Mouse (Mus musculus): ENCODE results near the gene Serinc2. TPM values are rescaled to one million over a fixed set of nuclear protein-coding genes. Genes with fewer than 3 reads are reported as not detected.
A peak's percentile ranks its signal among the peaks of the same experiment; 100 is the strongest.

The Serinc2 gene
- polyA plus RNA-seq, 2 experiments, result 0.23 to 0.48 TPM

DNA sequence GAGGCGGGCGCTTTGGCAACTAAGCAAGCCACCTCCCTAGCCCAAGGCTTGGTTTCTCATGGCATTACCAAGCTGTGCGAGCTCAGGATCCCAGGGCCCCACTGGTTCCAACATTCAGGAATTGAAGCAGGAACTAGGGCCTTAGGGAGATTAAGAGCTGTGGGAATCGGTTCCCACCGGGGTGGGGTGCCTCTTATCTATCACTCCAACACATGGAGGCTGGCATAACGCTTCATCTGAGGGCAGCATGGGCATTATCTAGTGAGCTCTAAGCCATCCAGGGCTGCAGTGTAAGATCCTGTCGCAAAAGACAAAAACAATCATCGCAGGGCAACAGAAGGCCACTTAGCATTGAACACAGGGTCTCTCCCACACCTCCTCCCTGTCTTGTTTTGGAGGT is 15.5 kb upstream of the Serinc2 start:
- peak; percentile 63 to 73 (median 70) for DNase-seq (ENCODE audit: low read depth in 3 of 3, low spot score in 3 of 3)
- peaks cover 40 to 49% of the 10 kb centered on the region in 2 experiments for H3K4me1 ChIP-seq (replicated peaks; ENCODE audit: control insufficient read depth in 2 of 2, insufficient read depth in 2 of 2, low read length in 1 of 2)
- WGBS (ENCODE audit: insufficient replicate concordance), result 32% methylated on average over 8 of the region's 8 CpGs
- H3K27me3 ChIP-seq (ENCODE audit: control insufficient read depth, insufficient read depth, low read length), result no peaks in the 10 kb centered on the region
- H3K36me3 ChIP-seq (replicated peaks; ENCODE audit: control insufficient read depth, insufficient read depth, low read depth), result no peaks in the 10 kb centered on the region
- peak overlapping the region; percentile 91 for H3K27ac ChIP-seq
- peak; percentile 33 for ATAC-seq (ENCODE audit: insufficient read depth)
- H3K4me2 ChIP-seq (ENCODE audit: low read depth), result peak overlapping the region; percentile 69
- TF ChIP-seq CTCF (IDR thresholded peaks at IDR 0.05; ENCODE audit: low read depth) (no peak), EP300 (IDR thresholded peaks at IDR 0.05; ENCODE audit: low read depth) (peak; percentile 79)
- peak overlapping the region in 1 of 2 experiments; percentile 49; a peak in 2 of 4 replicates for H3K4me3 ChIP-seq (ENCODE audit: insufficient read depth in 1 of 2, low read depth in 2 of 2, low read length in 2 of 2)
- no peaks in the 10 kb centered on the region for H3K9me3 ChIP-seq (ENCODE audit: control insufficient read depth, low read length)
- H3K9ac ChIP-seq (replicated peaks), result peak overlapping the region; percentile 81

DNA sequence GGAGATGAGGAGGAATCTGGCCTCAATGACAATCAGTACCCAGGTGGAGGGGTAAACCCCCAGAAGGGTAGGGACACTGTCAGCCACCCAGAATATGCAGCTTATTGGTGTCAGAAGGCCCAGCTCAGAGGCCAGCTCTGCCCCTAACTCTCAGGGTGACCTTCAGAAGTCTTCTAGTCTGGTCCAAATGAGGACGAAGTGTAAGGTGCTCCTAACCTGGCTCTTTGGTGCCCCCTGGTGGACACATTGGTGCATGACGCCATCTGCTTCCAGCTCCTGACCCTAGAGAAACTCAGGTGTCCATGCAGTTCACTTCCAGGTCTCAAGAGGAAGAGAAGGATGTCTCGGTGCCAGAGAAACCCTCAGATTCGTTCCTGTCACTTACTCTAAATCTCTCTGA is 13.3 kb upstream of the Serinc2 start:
- H3K27me3 ChIP-seq (ENCODE audit: control insufficient read depth, insufficient read depth, low read length), result no peaks in the 10 kb centered on the region; the same call in 1 of the 2 replicates
- TF ChIP-seq EP300 (IDR thresholded peaks at IDR 0.05; ENCODE audit: low read depth) (no peak), CTCF (IDR thresholded peaks at IDR 0.05; ENCODE audit: low read depth) (peak; percentile 99)
- no peak overlapping the region for H3K4me3 ChIP-seq (ENCODE audit: insufficient read depth in 1 of 2, low read depth in 2 of 2, low read length in 2 of 2)
- no peaks in the 10 kb centered on the region for H3K9me3 ChIP-seq (ENCODE audit: control insufficient read depth, low read length)
- H3K4me1 ChIP-seq (replicated peaks; ENCODE audit: control insufficient read depth in 2 of 2, insufficient read depth in 2 of 2, low read length in 1 of 2), result peaks cover 31 to 38% of the 10 kb centered on the region in 2 experiments
- DNase-seq (ENCODE audit: low read depth in 3 of 3, low spot score in 3 of 3) (peak; percentile 64 to 79 (median 69)), ATAC-seq (ENCODE audit: insufficient read depth) (no peak)
- WGBS (ENCODE audit: insufficient replicate concordance), result 1% methylated on average over 4 of the region's 4 CpGs
- H3K9ac ChIP-seq (replicated peaks), result no peak overlapping the region
- no peaks in the 10 kb centered on the region for H3K36me3 ChIP-seq (replicated peaks; ENCODE audit: control insufficient read depth, insufficient read depth, low read depth)
- no peak overlapping the region for H3K4me2 ChIP-seq (ENCODE audit: low read depth)
- no peak overlapping the region for H3K27ac ChIP-seq

DNA sequence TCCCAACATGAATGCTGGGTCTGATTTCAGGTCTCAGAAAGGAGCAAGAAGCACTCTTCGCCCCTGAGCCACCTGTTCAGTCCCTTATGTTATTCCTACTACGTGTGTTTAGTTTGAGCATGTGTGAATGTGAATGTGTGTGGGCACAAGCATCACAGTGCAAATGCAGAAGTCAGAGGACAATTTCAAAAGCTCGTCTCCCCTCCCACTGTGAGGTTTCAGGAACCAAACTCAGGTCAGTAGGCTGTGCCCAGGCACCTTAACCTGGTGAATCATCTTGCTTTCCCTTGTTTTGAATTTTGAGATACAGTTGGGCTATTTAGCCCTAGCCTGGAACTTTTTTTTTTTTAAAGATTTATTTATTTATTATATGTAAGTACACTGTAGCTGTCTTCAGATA is 10.8 kb upstream of the Serinc2 start:
- DNase-seq (ENCODE audit: low read depth in 3 of 3, low spot score in 3 of 3), result no peak
- TF ChIP-seq EP300 (IDR thresholded peaks at IDR 0.05; ENCODE audit: low read depth) (no peak), CTCF (IDR thresholded peaks at IDR 0.05; ENCODE audit: low read depth) (no peak)
- Histone ChIP-seq H3K9ac (replicated peaks) (no peak overlapping the region), H3K4me3 (ENCODE audit: insufficient read depth in 1 of 2, low read depth in 2 of 2, low read length in 2 of 2) (no peak overlapping the region), H3K27me3 (ENCODE audit: control insufficient read depth, insufficient read depth, low read length) (peaks cover 8% of the 10 kb centered on the region), H3K4me1 (replicated peaks; ENCODE audit: control insufficient read depth in 2 of 2, insufficient read depth in 2 of 2, low read length in 1 of 2) (peaks cover 12 to 16% of the 10 kb centered on the region in 2 experiments), H3K4me2 (ENCODE audit: low read depth) (no peak overlapping the region), H3K27ac (no peak overlapping the region), H3K36me3 (replicated peaks; ENCODE audit: control insufficient read depth, insufficient read depth, low read depth) (no peaks in the 10 kb centered on the region), H3K9me3 (ENCODE audit: control insufficient read depth, low read length) (no peaks in the 10 kb centered on the region)
- 36% methylated on average over 3 of the region's 3 CpGs for WGBS (ENCODE audit: insufficient replicate concordance)
- ATAC-seq (ENCODE audit: insufficient read depth), result no peak

DNA sequence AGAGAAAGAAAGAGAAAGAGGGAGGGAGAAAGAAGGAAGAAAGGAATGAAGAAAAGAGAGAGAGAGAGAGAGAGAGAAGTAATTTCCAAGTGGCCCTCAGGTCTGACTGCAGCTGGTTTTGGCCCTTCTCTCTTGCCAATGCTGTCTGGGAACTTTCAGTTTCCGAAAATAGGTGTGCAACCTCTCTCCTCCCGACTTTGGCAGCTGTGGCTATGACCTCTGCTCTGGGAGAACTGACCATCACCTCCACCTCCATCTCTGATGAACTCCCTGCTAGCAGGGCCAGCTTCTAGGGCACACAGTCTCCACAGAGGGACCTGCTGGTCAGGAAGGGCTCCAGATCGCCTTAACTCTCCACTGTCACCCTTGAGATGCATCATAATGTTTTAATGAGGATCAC is 7.5 kb upstream of the Serinc2 start:
- ATAC-seq (ENCODE audit: insufficient read depth) (no peak), DNase-seq (ENCODE audit: low read depth in 3 of 3, low spot score in 3 of 3) (no peak)
- no peak overlapping the region for H3K4me3 ChIP-seq (ENCODE audit: insufficient read depth in 1 of 2, low read depth in 2 of 2, low read length in 2 of 2)
- peaks cover 11% of the 10 kb centered on the region for H3K27me3 ChIP-seq (ENCODE audit: control insufficient read depth, insufficient read depth, low read length)
- TF ChIP-seq CTCF (IDR thresholded peaks at IDR 0.05; ENCODE audit: low read depth) (no peak), EP300 (IDR thresholded peaks at IDR 0.05; ENCODE audit: low read depth) (no peak)
- 26% methylated on average over 3 of the region's 3 CpGs for WGBS (ENCODE audit: insufficient replicate concordance)
- H3K4me2 ChIP-seq (ENCODE audit: low read depth), result no peak overlapping the region
- no peak overlapping the region for H3K27ac ChIP-seq
- H3K4me1 ChIP-seq (replicated peaks; ENCODE audit: control insufficient read depth in 2 of 2, insufficient read depth in 2 of 2, low read length in 1 of 2), result no peaks in the 10 kb centered on the region
- H3K9ac ChIP-seq (replicated peaks), result no peak overlapping the region
- no peaks in the 10 kb centered on the region for H3K36me3 ChIP-seq (replicated peaks; ENCODE audit: control insufficient read depth, insufficient read depth, low read depth)
- no peaks in the 10 kb centered on the region for H3K9me3 ChIP-seq (ENCODE audit: control insufficient read depth, low read length)

DNA sequence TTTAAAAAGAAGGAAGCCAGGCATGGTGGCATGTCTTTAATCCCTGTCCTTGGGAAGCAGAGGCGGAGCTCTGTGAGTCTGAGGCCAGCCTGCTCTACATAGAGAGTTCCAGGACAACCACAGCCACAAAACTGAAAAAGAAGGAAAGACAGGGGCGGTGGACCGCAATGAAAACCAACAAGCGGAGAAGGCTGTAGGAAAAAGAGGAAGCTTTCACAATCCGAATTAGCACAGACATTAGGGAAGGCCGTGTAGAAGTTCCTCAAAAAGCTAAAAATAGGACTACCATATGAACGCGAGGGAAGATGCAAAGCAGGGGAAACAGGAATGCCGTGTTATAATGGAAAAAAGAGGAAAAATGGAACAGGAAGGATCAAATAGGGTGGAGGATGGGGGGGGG is 4.8 kb upstream of the Serinc2 start:
- H3K4me3 ChIP-seq (ENCODE audit: insufficient read depth in 1 of 2, low read depth in 2 of 2, low read length in 2 of 2), result no peak overlapping the region
- DNase-seq (ENCODE audit: low read depth in 3 of 3, low spot score in 3 of 3), result no peak
- no peak for ATAC-seq (ENCODE audit: insufficient read depth)
- TF ChIP-seq CTCF (IDR thresholded peaks at IDR 0.05; ENCODE audit: low read depth) (no peak), EP300 (IDR thresholded peaks at IDR 0.05; ENCODE audit: low read depth) (no peak)
- 20% methylated on average over 9 of the region's 9 CpGs for WGBS (ENCODE audit: insufficient replicate concordance)
- no peaks in the 10 kb centered on the region for H3K9me3 ChIP-seq (ENCODE audit: control insufficient read depth, low read length)
- no peak overlapping the region for H3K9ac ChIP-seq (replicated peaks)
- no peaks in the 10 kb centered on the region for H3K4me1 ChIP-seq (replicated peaks; ENCODE audit: control insufficient read depth in 2 of 2, insufficient read depth in 2 of 2, low read length in 1 of 2)
- H3K36me3 ChIP-seq (replicated peaks; ENCODE audit: control insufficient read depth, insufficient read depth, low read depth), result no peaks in the 10 kb centered on the region
- H3K4me2 ChIP-seq (ENCODE audit: low read depth), result no peak overlapping the region
- H3K27ac ChIP-seq, result no peak overlapping the region
- H3K27me3 ChIP-seq (ENCODE audit: control insufficient read depth, insufficient read depth, low read length), result peaks cover 17% of the 10 kb centered on the region
